Mouse (Mus musculus) layer of hippocampus, adult 8-10 months (tissue): ENCODE measurements around the gene Btbd8. TPM values are rescaled to one million over a fixed set of nuclear protein-coding genes. Genes with fewer than 3 reads are reported as not detected.

Experiments used
- DNase-seq, 2 experiments: peaks; one replicate each; pipeline ENCODE4 v3.0.0; 2022; ENCODE audit warnings: low spot score in 2 of 2
- total RNA-seq, 4 experiments: library from RNA; stranded (reverse); gene quantifications; 2 replicates each; pipeline ENCODE4 v1.2.4; 2022

Btbd8 gene
- total RNA-seq = 100 to 1,000 TPM; 105 to 118 (median 108) TPM

DNA sequence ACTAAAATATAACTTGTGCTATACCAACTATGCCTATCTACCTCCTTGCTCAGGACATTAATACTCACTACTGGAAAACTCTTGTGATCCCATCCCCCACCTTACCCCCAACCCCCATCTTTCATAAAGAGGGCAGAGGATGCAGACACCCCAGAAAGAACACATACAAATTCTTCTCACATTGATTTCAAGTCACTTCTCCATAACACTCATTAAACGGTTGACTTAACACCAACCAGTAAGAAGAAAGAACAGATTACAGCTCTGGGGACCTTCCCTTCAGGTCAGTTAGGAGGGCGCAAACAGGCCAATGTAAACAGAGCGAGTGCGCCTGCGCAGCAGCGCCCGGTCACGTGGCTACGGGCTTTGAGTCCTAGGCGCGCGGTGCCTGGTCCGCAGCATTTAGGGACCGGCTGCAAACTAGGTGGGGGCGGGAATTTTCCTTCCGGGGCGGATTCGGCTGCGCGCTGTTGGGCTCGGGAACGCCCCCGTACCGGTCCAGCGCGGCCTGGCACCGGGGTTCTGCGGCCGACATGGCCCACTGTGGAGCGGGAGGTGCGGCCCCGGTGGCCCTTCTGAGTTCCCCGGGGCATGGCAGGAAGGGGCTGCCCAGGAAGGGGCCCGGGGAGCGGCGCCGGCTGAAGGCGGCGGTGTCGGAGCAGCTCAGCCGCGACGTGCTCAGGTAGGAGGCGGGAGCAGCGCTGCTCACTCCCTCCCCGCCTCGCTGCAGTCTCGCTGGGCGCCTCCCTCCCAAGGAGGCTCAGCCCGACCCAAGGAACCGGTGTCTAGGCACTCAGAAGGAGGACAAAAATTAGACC lies at the start of gene Btbd8:
Btbd8 (plus strand) TSS at position 534 of the 818 bp plus-strand sequence.
- peak; percentile 87 to 92 for DNase-seq

DNA sequence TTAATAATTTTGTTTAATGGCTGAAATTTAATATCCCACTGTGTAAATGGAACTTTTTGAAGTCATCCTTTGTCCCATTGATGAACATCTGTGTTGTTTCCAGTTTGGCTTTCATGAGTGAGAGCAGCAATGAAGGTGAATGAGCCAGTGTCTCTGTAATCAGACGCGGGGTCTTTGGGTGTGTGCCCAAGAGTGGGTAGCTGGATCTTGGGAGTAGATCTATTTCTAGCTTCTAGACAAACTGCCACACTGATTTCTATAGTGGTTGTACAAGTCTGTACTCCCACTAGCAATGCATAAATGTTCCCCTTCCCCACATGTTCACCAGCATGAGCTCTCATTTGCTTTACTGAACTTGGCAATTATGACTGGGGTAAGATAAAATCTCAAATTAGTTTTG lies 48.4 kb upstream of the Btbd8 start:
- DNase-seq = no peak

DNA sequence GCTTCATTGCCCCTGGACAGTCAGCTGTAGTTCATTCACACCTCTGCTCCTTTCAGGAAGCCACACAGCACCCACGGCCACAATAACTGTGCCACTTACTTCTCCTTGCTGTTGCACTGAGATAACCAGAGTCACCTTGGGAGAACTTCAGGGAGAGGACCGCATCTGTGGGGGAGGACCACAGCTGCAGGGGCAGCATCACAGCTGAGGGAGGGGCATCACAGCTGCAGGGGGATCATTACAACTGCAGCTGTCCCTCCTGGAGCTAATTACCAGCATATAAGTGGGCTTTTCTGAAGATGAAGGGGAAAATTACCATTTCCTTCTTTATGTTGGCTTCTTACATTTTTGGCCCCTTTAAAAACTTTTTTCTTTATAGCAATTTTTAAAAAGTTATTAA lies 43.4 kb upstream of the Btbd8 start:
- DNase-seq = no peak

DNA sequence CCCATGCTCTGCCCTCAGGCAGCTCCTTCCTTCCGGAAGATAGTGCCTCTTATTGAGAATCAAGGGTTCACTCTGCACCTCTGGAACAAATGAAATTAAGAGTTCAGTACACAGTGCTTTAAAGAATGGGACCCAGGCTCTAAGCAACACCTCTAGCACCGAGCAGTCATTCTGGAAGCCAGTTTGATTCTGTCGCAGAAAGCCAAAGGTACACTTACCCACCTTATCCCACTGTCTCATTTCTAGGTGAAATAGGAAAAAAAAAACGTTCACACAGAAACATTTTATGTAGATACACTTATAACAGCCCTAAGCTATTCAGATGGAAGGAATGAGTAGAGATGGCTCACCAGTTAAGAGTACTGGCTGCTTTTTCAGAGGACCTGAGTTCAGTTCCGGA lies 35.4 kb upstream of the Btbd8 start, which contains the start of gene Ephx4:
Ephx4 (plus strand) TSS at position 301 of the 400 bp plus-strand sequence.
- no peak for DNase-seq

DNA sequence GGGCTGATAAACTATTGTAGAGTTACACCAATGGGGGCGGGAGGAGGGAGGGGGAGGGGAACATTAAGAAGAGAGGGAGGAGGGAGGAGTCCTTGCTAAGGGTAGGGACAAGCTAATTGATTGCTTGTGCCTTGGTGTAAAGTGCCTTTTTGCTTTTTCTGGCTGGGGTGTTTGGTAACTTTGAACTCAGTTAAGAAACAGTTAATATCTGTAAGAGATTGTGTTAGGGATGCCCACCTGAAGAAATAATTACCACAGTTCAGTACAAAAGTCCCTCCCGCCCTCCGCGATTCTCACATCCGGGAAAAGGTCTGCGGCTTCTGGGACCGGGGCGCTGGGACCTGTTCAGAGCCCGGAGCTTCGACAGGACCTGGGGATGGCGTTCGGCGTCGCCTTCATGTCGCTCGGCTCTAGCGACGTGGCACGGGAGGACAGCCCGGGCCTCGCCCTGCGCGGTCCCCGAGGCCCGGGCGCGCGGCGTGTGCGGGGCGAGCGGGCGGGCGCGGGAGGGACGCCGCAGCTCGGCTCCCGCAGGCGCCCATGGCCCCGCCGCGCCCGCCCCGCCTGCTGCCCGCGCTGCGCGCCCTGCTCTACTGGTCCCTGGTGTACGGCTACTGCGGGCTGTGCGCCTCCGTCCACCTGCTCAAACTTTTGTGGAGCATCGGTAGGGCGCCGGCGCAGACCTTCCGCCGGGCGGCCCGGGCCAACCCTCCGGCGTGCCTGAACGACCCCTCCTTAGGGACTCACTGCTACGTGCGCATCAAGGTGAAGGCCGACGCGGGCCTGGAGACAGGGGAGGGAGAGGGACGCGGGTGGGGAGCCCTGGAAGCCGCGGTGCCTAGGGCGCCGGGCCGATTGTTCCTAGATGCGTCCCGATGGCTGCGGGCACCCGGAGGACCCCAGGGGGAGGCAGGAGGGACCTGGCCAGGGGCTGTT lies 34.5 kb upstream of the Btbd8 start:
- peak in 1 of 2 experiments; percentile 42 for DNase-seq

DNA sequence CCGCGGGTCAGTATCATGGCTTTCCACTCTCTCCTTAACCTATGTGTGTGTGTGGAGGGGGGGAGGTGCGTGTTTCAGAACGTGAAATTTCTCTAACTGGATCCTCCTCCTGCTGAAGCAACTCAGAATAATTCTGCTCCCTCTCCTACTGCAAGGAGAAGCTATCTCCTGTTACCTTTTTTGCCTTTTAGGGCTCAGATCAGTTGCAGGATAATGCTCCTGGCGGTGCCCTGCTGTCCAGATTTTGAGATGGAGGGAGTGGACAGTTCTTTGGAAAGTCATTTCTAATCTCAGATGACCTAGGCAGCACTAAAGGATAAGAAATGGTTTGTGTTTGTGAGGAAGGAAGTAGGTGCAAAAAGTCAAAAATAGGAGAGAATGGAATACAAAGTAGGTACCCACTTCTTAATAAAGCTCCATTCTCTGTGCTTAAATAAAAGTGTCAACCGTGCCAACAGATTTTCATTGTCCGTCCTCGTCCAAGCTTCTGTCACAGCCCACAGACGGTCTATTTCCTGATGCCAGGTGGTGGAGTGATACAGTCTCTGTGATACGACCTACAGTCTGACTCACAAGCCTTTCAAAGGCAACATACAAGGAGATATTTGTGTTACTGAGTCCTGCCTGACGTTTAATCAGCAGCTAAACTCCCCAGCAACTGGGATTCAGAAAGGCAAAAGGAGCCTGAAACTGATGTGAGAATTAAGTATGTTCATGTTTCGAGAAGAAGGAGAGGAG lies 33.7 kb upstream of the Btbd8 start:
- DNase-seq = peak; percentile 62 to 74

DNA sequence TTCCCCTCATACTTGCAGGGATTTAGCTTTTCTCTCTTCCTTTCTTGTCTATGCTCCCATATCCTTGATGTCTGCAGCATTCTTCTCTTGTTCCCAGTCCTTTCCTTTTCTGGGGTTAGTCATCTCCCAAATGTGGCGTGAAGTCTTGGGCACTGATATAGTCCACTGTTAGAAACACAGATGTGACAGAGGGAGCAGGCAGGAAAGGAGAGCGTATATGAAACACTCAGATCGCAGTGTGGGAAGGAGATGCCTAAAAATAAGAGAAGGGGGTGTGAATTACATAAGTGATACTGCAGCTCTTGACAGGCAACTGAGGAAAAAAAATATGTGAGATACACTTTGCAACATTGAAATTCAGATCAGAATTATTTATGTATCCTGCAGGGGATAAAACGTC lies 32.4 kb upstream of the Btbd8 start:
- DNase-seq = peak; percentile 46 to 69

DNA sequence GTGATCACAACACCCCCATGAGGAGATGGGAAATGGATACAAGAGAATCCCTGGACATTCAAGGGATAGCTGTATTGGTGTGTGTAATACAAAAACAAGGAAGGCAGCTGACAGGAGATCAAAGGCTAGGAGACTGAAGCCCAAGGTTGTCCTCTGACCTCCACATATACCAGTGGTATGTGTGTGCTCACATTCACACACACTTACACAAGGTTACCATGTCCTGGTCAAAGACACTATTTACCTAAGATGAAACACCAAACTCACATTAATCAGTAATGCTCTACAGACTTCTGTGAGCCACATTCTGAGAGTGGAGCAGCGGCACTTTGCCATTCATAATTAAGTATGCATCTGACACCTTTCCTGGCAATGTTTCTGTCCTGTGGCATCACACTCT lies 27.5 kb upstream of the Btbd8 start:
- no peak for DNase-seq

DNA sequence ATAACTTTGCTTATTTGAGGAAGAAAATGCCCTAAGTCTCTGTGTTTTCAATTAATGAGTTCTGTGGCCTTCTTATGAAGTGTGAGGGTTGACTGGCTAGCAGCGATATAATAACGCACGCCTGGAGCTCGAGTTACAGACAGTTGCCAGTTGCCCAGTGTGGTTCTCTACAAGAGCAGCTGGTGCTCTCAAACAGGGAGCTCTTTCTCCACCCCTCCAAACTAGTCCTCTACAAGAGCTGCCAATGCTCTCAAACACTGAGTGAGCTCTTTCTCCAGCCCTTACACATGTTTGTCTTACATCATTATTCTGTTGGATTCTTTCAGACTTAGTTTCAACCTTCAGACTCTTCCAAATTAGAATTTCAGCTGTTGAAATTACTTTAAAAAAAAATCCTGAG lies 26.5 kb upstream of the Btbd8 start:
- peak in 1 of 2 experiments; percentile 41 for DNase-seq

DNA sequence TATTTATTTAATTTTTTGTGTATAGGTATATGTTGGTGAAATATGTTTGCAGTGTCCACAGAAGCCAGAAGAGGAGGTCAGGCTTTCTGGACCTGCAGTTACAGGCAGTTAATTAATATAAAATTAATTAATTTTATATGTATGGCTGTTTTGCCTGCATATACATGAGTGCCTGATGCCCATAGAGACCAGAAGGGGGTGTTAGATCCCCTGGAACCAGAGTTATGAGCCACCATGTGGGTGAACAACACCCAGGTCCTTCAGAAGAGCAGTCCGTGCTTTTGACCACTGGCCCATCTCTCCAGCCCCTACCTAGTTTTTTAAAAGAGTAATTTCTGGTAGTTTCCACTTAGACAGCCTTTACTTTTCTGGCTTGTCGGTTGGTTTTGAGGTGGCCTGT lies 25.5 kb upstream of the Btbd8 start:
- no peak for DNase-seq

DNA sequence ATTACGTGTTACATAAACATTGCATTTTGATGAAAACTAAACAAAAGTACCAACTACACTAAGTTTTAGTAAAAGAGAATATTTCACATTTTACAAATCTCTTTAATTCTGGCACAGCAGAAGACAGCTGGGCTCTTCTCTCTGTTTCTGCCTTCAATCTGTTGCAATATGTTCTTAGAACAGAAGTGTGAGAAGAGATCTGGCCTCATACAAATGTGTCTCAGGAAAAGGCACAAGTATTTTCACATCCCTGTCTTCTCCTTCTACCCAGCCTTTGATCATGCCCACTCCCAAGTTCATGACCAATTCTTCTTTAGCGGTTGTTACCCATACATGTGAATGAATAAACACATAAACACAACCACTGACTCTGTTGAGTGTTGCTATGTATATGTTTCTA lies 22.7 kb upstream of the Btbd8 start:
- peak in 1 of 2 experiments; percentile 40 for DNase-seq

DNA sequence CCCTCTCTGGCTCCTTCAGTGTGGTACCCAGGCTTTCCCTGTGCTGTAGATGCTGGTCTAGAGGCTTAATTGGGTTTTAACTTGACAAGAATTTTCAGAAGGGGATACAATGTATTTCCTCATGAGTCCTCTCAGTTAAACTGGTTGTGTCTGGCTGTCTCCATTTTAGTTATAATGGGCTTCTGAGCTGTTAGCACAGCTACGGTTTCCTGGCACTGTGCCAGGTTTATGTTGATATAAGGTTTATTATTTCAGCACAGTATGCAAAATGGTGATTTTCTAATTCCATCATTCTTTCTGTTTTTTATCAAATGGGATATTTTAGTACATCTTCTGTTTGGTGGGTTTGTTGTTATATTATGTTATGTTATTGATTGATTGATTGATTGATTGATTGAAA lies 16.1 kb upstream of the Btbd8 start:
- no peak for DNase-seq

DNA sequence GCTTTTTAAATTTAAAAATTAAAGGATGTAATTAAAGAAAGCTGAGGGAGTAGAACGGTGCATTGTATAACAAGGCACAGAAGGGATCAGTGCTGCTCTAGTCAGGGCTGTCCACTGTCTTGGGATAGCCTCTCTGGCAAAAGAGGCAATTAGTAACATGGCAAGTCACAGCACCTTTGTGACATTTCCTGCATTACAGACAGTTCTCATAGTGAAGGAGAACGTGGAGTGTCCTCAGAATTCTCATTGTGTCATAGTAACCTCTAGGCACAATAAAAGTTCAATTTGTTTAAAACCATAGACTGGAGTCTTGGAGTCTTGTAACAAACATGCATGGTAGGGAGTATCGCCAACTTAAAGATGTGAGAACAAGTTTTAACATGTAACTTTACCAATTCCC lies 6.5 kb upstream of the Btbd8 start, which contains the start of gene Lpcat2b:
Lpcat2b (plus strand) TSS at position 301 of the 400 bp plus-strand sequence.
- DNase-seq = no peak

DNA sequence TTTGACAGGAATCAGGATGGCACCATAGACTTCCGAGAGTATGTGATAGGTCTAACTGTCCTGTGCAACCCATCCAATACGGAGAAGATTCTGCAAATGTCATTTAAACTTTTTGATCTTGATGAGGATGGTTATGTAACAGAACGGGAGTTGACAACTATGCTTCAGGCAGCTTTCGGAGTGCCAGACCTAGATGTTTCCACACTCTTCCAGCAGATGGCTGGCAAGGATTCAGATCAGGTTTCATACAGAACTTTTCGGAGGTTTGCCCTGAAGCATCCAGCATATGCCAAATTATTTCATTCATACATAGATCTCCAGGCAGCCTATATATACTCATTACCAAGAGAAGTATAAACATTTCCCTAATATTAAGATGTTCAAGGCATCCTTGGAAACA lies 3.8 kb upstream of the Btbd8 start:
- DNase-seq = no peak

DNA sequence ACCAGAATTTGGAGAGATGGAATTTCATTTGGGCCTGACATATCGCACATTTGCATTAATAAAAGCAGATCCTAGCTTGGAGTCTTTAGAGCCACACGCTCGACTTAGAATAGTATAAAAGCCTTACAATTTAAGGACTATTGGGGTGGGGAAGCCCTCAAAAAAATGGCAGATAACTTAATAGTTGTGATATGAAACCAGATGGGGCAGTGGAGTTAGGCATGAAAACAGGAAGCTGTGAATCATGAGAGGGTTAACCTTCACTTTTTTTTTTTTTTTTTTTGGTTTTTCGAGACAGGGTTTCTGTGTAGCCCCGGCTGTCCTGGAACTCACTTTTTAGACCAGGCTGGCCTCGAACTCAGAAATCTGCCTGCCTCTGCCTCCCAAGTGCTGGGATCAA lies 1.6 kb upstream of the Btbd8 start:
- no peak for DNase-seq

DNA sequence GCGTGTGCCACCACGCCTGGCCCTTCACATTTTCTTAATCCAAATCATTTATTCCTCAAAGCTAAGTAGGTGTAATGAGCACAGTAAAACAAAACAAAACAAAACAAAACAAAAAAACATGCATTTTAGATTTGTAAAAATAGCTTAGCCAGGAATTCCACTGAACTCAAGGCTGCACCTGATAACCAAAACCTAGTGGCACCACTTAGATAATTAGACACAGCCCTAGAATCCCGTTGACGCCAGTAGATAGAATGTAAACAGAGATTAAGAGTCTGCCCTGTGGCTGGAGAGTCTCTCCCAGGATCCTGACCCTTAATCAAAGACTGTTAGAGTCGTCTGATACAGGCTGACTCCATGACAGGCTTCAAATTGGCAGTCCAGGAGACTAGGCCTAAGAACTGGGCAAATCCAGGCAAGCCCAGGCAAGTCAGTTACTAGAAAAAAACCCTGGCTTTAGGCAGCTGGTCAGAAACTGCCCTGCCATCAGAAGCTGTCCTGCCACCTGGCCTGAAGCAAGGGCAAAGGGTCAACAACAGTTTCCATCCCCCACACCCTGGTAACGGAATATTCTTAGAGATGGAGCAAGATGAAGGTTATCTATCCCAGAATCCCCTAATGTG lies 1.1 kb upstream of the Btbd8 start:
- DNase-seq = no peak

DNA sequence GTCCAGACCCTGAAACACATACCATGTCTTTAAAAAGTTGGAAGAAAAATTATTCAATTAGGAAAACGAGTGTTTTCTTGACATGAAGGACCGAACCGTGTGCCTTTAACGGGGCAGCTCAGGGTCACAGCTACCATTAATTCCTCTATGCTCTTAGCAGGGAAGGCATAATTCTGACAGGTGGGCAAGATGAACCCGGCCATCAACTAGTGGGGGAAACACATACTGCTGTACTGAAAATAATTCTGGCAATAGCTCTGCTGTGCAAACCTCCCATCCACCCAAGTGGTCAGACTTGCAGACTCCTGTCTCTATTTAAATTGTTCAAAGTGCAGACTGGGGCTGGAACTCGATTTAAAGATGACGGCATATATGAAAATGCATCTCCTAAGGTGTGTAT lies 556 bp downstream of the Btbd8 start:
- DNase-seq = no peak

DNA sequence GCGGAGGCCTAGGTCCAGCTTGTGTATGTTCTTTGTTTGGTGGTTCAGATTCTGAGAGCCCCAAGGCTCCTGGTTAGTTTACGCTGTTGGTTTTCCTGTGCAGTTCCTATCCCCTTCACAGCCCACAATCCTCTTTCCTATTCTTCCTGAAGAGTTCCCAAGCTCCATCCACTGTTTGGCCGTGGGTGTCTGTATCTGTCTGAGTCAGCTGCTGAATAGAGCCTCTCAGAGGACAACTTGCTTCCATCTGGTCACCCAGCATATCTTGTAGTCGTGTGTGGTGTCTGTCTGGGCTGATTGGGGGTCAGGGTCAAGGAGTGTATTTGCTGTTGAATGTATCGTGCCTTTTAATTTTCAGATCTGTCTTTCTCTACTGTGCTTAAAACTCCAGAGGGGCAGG lies 4.1 kb downstream of the Btbd8 start:
- DNase-seq = no peak

DNA sequence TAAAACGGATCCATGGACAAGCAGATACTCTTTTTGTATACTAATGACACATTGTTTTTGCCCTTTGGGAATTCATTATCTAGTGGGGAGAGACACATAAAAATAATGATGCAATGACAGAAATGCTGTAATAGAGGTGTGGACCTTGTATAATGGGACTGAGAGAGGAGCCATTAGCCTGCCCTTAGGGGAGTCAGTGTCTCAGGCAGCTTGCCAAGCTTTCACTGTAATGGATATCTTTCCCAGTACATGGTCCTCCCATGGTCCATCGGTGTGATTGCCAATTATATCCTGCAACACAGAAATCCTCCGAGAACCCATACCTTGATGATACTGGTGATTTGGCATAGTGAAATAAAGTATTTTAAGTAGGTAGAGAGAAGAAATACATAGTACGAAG lies 6.5 kb downstream of the Btbd8 start:
- no peak for DNase-seq

DNA sequence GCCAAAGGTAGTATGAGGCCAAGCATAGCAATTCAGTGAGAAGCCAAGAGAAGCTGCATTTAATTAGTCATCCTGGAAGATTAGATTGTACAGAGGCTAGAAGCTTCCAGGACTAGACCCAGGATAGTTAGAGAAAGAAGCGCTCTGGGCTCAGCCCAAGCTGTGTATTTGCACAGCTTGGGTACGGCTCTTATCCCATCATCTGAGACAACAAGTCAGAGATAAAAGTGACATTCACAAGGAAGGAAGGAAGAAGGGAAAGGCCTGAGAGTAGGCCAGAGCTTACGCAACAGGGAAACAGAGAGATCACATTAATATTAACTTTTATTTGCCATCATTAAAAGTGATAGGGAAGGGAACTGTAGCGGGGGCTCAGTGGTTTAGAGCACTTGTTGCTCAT lies 10.2 kb downstream of the Btbd8 start:
- DNase-seq = no peak

DNA sequence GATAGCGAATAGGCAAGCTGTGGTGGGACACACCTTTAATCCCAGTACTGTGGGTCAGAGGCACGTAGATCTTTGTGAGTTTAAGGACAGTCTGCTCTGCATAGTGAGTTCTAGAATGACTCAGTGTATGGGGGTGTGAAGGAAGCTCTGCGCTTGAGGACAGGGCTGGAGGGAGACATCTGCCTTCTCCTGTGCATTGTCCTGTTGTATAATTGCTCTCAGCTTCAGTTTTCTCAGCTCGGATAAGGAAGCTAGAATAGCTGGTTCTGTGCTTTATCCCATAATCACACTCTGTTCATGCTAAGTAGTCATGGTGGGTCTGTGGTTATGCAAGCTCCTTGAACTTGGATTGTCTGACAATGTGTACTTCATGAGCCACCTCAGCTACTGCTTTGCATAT lies 11.0 kb downstream of the Btbd8 start:
- no peak for DNase-seq
